Mouse (Mus musculus) C2C12 (cell line): ENCODE data around the gene Arhgap21. TPM values are rescaled to one million over a fixed set of nuclear protein-coding genes. Genes with fewer than 3 reads are reported as not detected.
A peak's percentile ranks its signal among the peaks of the same experiment; 100 is the strongest.

Experiments used
- H3K27me3 ChIP-seq: one replicate; pipeline ENCODE4 v1.6.1; 2011; ENCODE audit not compliant: control insufficient read depth, insufficient read depth, insufficient read length
- H3K36me3 ChIP-seq: one replicate; pipeline ENCODE4 v1.6.1; 2011; ENCODE audit not compliant: control insufficient read depth, insufficient read depth
- H3K4me3 ChIP-seq: one replicate; pipeline ENCODE4 v1.5.1; 2011; ENCODE audit warnings: mild to moderate bottlenecking, control low read depth; ENCODE audit not compliant: poor library complexity, insufficient read depth, severe bottlenecking
- H3K79me2 ChIP-seq: one replicate; pipeline ENCODE4 v1.6.1; 2011; ENCODE audit not compliant: control insufficient read depth, insufficient read depth
- H3K79me3 ChIP-seq: one replicate; pipeline ENCODE4 v1.6.1; 2011; ENCODE audit warnings: low read depth, control low read depth
- H3ac ChIP-seq: one replicate; pipeline ENCODE3; 2011; ENCODE audit warnings: low read depth; ENCODE audit not compliant: control insufficient read depth, insufficient read length
- CEBPB ChIP-seq: IDR thresholded peaks from one replicate; pipeline ENCODE4 v1.6.1; 2011; ENCODE audit warnings: low read depth, mild to moderate bottlenecking, control low read depth, moderate library complexity
- CTCF ChIP-seq: IDR thresholded peaks from one replicate; pipeline ENCODE4 v1.5.1; 2011; ENCODE audit not compliant: control insufficient read depth, insufficient read depth, insufficient read length
- FOSL1 ChIP-seq: IDR thresholded peaks from one replicate; pipeline ENCODE4 v1.8.0; 2011; ENCODE audit warnings: mild to moderate bottlenecking, low read length; ENCODE audit not compliant: poor library complexity, insufficient read depth, severe bottlenecking
- MAX ChIP-seq: IDR thresholded peaks from one replicate; pipeline ENCODE4 v1.6.1; 2011; ENCODE audit warnings: mild to moderate bottlenecking, control low read depth
- MYOD1 ChIP-seq: IDR thresholded peaks from one replicate; pipeline ENCODE4 v1.6.1; 2011; ENCODE audit warnings: low read depth; ENCODE audit not compliant: control insufficient read depth, insufficient read length
- MYOG ChIP-seq: IDR thresholded peaks from one replicate; pipeline ENCODE4 v1.6.1; 2011; ENCODE audit not compliant: control insufficient read depth, insufficient read length; ENCODE audit errors: extremely low read depth
- USF1 ChIP-seq: IDR thresholded peaks from one replicate; pipeline ENCODE4 v1.6.1; 2011; ENCODE audit warnings: low read depth, mild to moderate bottlenecking, control low read depth, moderate library complexity
- polyA plus RNA-seq: library from polyadenylated mRNA; unstranded; fragments of >200 nt; fragmentation: generic; extraction: Trizol; gene quantifications from one replicate; pipeline ENCODE4 v1.2.1, GENCODE M21; 2012; ENCODE audit warnings: missing spikeins

Gene Arhgap21
- polyA plus RNA-seq, 1 experiment = 15.9 TPM

GRCm38 (mm10) chr2:20914531-20915320, 54.0 kb downstream of the Arhgap21 start:
- no peaks in the 10 kb centered on the region for H3K27me3 ChIP-seq
- H3K79me2 ChIP-seq = peaks cover 57% of the 10 kb centered on the region
- no peak overlapping the region for H3K4me3 ChIP-seq
- H3ac ChIP-seq = no peak overlapping the region
- TF ChIP-seq FOSL1 = no peak
- no peak for TF ChIP-seq MAX
- no peak for TF ChIP-seq MYOG
- TF ChIP-seq CEBPB = no peak
- TF ChIP-seq USF1 = no peak
- no peak for TF ChIP-seq CTCF
- no peak for TF ChIP-seq MYOD1
- H3K36me3 ChIP-seq = peaks cover 28% of the 10 kb centered on the region
- H3K79me3 ChIP-seq = peaks cover 19% of the 10 kb centered on the region

GRCm38 (mm10) chr2:20913019-20913415, 55.7 kb downstream of the Arhgap21 start:
- TF ChIP-seq CEBPB (no peak), MYOD1 (no peak), MYOG (no peak), FOSL1 (no peak), USF1 (no peak), CTCF (no peak), MAX (no peak)
- Histone ChIP-seq H3K4me3 (no peak overlapping the region), H3ac (no peak overlapping the region), H3K27me3 (no peaks in the 10 kb centered on the region), H3K36me3 (peaks cover 43% of the 10 kb centered on the region), H3K79me3 (peaks cover 11% of the 10 kb centered on the region), H3K79me2 (peaks cover 51% of the 10 kb centered on the region)

- TF ChIP-seq FOSL1 = no peak
- TF ChIP-seq MAX = no peak
- TF ChIP-seq USF1 = no peak
- no peak for TF ChIP-seq CEBPB
- TF ChIP-seq CTCF = no peak
- no peak for TF ChIP-seq MYOD1
- no peak for TF ChIP-seq MYOG
- H3K79me2 ChIP-seq = peaks cover 49% of the 10 kb centered on the region
- no peak overlapping the region for H3ac ChIP-seq
- peaks cover 45% of the 10 kb centered on the region for H3K36me3 ChIP-seq
- H3K79me3 ChIP-seq = peaks cover 13% of the 10 kb centered on the region
- H3K27me3 ChIP-seq = no peaks in the 10 kb centered on the region
- no peak overlapping the region for H3K4me3 ChIP-seq
These were observed 56.2 kb downstream of the Arhgap21 start for GRCm38 (mm10) chr2:20912348-20913018.

- no peaks in the 10 kb centered on the region for H3K27me3 ChIP-seq
- TF ChIP-seq MYOD1 (no peak), CTCF (no peak), FOSL1 (no peak), MYOG (no peak), USF1 (no peak), CEBPB (no peak), MAX (no peak)
These were observed 58.2 kb downstream of the Arhgap21 start for GRCm38 (mm10) chr2:20910446-20910845.

GRCm38 (mm10) chr2:20909404-20909803, 59.3 kb downstream of the Arhgap21 start:
- H3K79me2 ChIP-seq = peaks cover 51% of the 10 kb centered on the region
- no peak overlapping the region for H3ac ChIP-seq
- peak; percentile 10 for TF ChIP-seq USF1
- no peak for TF ChIP-seq CTCF
- no peak for TF ChIP-seq CEBPB
- TF ChIP-seq MYOD1 = no peak
- TF ChIP-seq FOSL1 = no peak

More at GRCm38 (mm10) chr2:20910446-20910845, 58.2 kb downstream of the Arhgap21 start:
- Histone ChIP-seq H3K79me2 (peaks cover 51% of the 10 kb centered on the region), H3K4me3 (no peak overlapping the region), H3K36me3 (peaks cover 54% of the 10 kb centered on the region), H3ac (no peak overlapping the region), H3K79me3 (peaks cover 13% of the 10 kb centered on the region)

More at GRCm38 (mm10) chr2:20909404-20909803, 59.3 kb downstream of the Arhgap21 start:
- no peak overlapping the region for H3K4me3 ChIP-seq
- H3K79me3 ChIP-seq = peaks cover 16% of the 10 kb centered on the region
- H3K27me3 ChIP-seq = no peaks in the 10 kb centered on the region
- H3K36me3 ChIP-seq = peaks cover 60% of the 10 kb centered on the region
